Mouse (Mus musculus) thymus, adult 2 months (tissue): ENCODE measurements at regions not wholly inside any gene's neighbourhood (a gene's known extent, or its start where the extent isn't known, plus 50 kb on each side); places are given as distances from the start of the nearest gene placed in this dataset.

Source experiments
- DNase-seq: peaks from one replicate; pipeline ENCODE4 v3.0.0; 2021
- H3K27ac ChIP-seq: fragments of 200-500 bp; 2 replicates; pipeline ENCODE4 v1.5.1; 2012; ENCODE audit warnings: low read length, control low read depth; ENCODE audit not compliant: control insufficient read depth, insufficient read depth
- H3K27me3 ChIP-seq: fragments of 200-500 bp; 2 replicates; pipeline ENCODE4 v1.6.1; 2012; ENCODE audit warnings: mild to moderate bottlenecking, low read length, moderate library complexity, mixed read lengths; ENCODE audit not compliant: control insufficient read depth, insufficient read depth
- H3K36me3 ChIP-seq: fragments of 200-500 bp; 2 replicates; pipeline ENCODE4 v1.6.1; 2012; ENCODE audit warnings: mild to moderate bottlenecking, low read length, moderate library complexity; ENCODE audit not compliant: control insufficient read depth, insufficient read depth
- H3K4me1 ChIP-seq: fragments of 200-500 bp; replicated peaks from 2 replicates; pipeline ENCODE4 v1.6.1; 2012; ENCODE audit warnings: low read length; ENCODE audit not compliant: control insufficient read depth, insufficient read depth
- H3K4me3 ChIP-seq: fragments of 200-500 bp; 2 replicates; pipeline ENCODE4 v1.5.1; 2012; ENCODE audit warnings: mild to moderate bottlenecking, low read length, control low read depth, moderate library complexity; ENCODE audit not compliant: control insufficient read depth, insufficient read depth
- CTCF ChIP-seq: fragments of 200-500 bp; IDR thresholded peaks from 2 replicates; pipeline ENCODE4 v1.5.1; 2012; ENCODE audit warnings: mild to moderate bottlenecking, control low read depth, low read length, moderate library complexity, borderline replicate concordance; ENCODE audit not compliant: control insufficient read depth, poor library complexity, insufficient read depth; ENCODE audit errors: extremely low read depth
- POLR2A ChIP-seq: fragments of 200-500 bp; IDR thresholded peaks from 2 replicates; pipeline ENCODE4 v1.6.1; 2012; ENCODE audit warnings: mild to moderate bottlenecking, low read length, control low read depth, moderate library complexity; ENCODE audit not compliant: control insufficient read depth, poor library complexity, insufficient read depth; ENCODE audit errors: extremely low read depth
- WGBS: fragments of 180-500 bp; shearing (Covaris S2); methylation state at CpG from one replicate; pipeline ENCODE4 v1.1.7; 2018; 5-methylcytosine and 5-hydroxymethylcytosine counted together

DNA sequence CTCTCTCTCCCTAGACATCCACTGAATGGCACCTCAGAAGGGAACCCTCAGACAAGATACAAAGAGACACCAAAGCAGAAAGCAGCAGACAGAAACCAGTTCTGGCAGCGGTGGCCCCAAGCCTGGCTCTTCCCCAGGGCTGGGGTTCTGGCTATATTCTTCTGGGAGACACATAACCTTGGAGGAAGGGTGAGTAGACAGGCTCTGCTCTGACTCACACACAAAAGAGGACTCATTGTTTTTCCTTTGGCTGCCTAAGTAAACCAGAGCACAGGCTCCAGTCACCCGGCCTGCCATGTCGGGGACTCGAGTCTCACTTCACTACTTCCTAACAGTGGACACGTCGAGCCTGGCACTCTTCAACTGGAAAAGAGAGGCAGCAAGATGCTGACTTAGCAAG is 55.8 kb upstream of the Arntl start:
- Histone ChIP-seq H3K27me3 (no peaks in the 10 kb centered on the region; the same call in 1 of the 2 replicates), H3K36me3 (no peaks in the 10 kb centered on the region), H3K4me1 (no peaks in the 10 kb centered on the region), H3K27ac (no peak overlapping the region), H3K4me3 (no peak overlapping the region)
- 61% methylated on average over 6 of the region's 6 CpGs for WGBS
- no peak for DNase-seq
- TF ChIP-seq CTCF (no peak), POLR2A (no peak)

DNA sequence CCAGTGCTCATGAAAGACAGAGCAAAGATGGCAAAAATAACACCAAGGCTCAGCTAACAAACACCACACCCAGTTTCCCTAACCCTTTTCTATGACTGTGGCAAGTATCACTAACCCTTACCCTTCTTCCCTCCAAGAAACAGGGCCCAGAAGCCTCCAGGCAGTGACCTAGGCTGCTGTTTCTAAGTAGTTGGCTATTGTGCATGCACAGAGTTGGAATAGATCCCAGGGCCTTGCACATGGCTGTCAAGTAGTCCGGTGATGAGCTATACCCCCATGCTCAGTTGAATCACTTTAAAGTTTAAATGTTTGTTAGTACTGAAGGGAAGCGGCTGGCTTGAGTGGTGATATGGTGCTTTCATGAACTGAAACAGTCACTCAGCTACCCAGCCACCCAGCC is 53.9 kb upstream of the Arntl start:
- no peaks in the 10 kb centered on the region; the same call in 1 of the 2 replicates for H3K27me3 ChIP-seq
- DNase-seq, result no peak
- H3K27ac ChIP-seq, result no peak overlapping the region
- WGBS, result 88% methylated on average over 2 of the region's 2 CpGs
- no peak overlapping the region for H3K4me3 ChIP-seq
- no peaks in the 10 kb centered on the region for H3K4me1 ChIP-seq
- TF ChIP-seq CTCF, result no peak
- no peak for TF ChIP-seq POLR2A
- H3K36me3 ChIP-seq, result no peaks in the 10 kb centered on the region

DNA sequence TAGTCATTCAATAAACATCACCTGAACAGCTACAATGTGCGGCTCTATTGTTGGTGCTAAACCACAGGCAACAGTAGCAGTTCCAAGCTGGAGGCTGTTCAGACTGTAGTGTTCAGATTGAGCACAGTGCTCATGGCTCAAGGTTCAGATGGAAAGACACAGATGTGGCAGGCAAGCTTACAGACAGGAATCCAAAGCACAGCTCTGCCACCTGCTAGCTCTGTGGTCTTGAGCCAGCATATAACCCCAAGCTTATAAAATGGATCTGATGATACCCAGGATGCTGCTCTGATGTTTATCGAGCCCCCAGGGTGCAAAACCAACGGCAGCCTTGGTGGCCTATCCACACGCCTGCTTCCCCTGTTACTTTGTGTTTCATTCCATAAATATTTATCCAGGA is 53.2 kb upstream of the Arntl start:
- DNase-seq, result no peak
- Histone ChIP-seq H3K27ac (no peak overlapping the region), H3K4me1 (no peaks in the 10 kb centered on the region), H3K27me3 (no peaks in the 10 kb centered on the region; the same call in 1 of the 2 replicates), H3K4me3 (no peak overlapping the region), H3K36me3 (no peaks in the 10 kb centered on the region)
- no peak for TF ChIP-seq CTCF
- no peak for TF ChIP-seq POLR2A
- 88% methylated on average over 4 of the region's 4 CpGs for WGBS

DNA sequence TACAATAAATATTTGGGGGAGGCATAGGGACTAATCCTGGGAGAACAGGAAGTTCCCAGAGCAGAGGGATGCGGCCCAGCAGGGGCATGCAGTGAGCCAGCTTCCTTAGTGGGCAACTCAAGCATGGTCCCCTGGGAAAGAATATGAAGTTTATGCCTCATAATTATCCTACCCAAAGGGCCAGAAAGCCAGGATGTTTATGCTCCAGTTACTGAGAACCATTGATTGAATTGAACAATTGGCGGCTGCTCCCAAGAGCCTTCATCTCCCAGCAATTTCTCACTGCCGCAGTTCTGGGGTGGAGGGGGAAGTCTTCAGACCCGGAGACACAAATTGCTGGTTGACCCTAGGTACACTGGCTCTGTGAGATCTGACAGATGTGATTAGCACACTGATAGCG is 50.9 kb upstream of the Arntl start:
- 95% methylated on average over 5 of the region's 5 CpGs for WGBS
- Histone ChIP-seq H3K36me3 (no peaks in the 10 kb centered on the region), H3K27me3 (no peaks in the 10 kb centered on the region), H3K4me3 (no peak overlapping the region), H3K27ac (no peak overlapping the region), H3K4me1 (no peaks in the 10 kb centered on the region)
- TF ChIP-seq POLR2A (no peak), CTCF (no peak)
- no peak for DNase-seq

DNA sequence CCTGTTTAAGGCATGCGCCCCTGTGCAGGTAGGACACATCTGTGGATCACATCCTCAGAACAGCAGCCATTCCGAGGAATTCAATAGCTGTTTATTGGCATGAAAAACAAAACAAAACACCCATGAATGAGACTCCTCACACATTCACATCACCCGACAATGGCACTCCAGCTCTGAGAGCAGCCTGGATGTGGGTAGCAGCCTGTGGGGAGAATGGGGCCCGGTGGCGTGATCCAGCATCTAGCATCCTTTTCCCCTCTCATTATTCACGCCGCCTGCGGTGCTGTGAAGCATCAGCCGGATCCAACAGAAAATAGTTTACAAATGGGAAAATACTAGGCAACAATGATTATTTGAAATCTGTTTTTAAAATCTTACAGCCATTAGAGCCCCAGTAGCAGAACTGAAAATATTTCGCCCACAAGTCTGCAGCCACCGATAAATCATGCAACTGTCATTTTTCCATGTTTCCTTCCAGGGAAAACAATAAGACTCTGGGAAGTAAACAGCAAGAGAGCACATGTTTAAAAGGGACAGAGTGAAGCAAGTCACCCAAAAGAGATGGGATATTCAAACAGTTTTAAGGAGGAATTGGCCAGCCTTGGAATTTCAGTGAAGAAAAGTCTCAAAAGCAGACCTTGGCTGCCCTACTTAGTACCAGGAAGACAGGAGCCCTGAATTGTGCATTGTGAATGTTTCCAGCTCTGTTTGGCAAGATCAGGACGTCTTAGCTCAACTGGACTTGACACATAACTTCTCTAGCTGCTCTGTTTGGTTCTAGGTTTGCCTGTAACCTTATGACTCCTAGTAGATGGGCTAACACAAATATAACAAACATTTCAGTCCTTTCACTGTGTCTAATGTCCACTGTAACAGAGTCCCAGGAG is 50.2 kb upstream of the Arntl start:
- no peak for DNase-seq
- H3K4me1 ChIP-seq, result no peaks in the 10 kb centered on the region
- no peaks in the 10 kb centered on the region for H3K27me3 ChIP-seq
- H3K27ac ChIP-seq, result no peak overlapping the region
- H3K4me3 ChIP-seq, result no peak overlapping the region
- TF ChIP-seq CTCF (no peak), POLR2A (no peak)
- H3K36me3 ChIP-seq, result no peaks in the 10 kb centered on the region
- WGBS, result 92% methylated on average over 12 of the region's 12 CpGs
